ENCODE assay signal across 28 mouse cellular contexts in genomic region chr4:14187797-14188196, GRCm38 (mm10).
DNase-seq lines count a peak whose midpoint lies in the region; ATAC-seq and TF ChIP-seq lines count a peak whose summit lies in the region.
"Had no signal": no experiment of that assay in that cellular context is flagged by ENCODE, and none has a peak within 500 bp of the region (broad histone marks: within the 10 kb centered on the region; RNA-seq: fewer than 3 reads in every experiment).

No protein-coding gene starts in this region.

- no peak overlapping the region for H3K27ac ChIP-seq in embryonic facial prominence, embryonic 11.5 days (replicated peaks; ENCODE audit: low read depth, low read length)
- no peak overlapping the region; the same call in 1 of the 2 replicates for H3K27ac ChIP-seq in embryonic facial prominence, embryonic 10.5 days (replicated peaks)
- no peak overlapping the region for H3K27ac ChIP-seq in kidney, embryonic 15.5 days
- no peak overlapping the region for H3K27ac ChIP-seq in hindbrain, postnatal 0 days
- H3K27ac ChIP-seq: embryonic facial prominence, embryonic 13.5 days; gastrocnemius, adult 2 months; heart, adult 2 months; heart, embryonic 10.5 days; heart, embryonic 13.5 days; hindbrain, embryonic 14.5 days had no signal

- no peak overlapping the region for H3K9ac ChIP-seq in embryonic facial prominence, embryonic 11.5 days (replicated peaks; ENCODE audit: low read length)
- no peak overlapping the region for H3K9ac ChIP-seq in kidney, embryonic 15.5 days
- no peak overlapping the region for H3K9ac ChIP-seq in hindbrain, postnatal 0 days (replicated peaks; ENCODE audit: low read length)
- H3K9ac ChIP-seq: embryonic facial prominence, embryonic 13.5 days; forebrain, postnatal 0 days; heart, embryonic 13.5 days; hindbrain, embryonic 14.5 days had no signal

- H3K4me2 ChIP-seq in embryonic facial prominence, embryonic 11.5 days (ENCODE audit: low read depth, low read length): no peak overlapping the region
- no peak overlapping the region for H3K4me2 ChIP-seq in kidney, embryonic 15.5 days
- H3K4me2 ChIP-seq in hindbrain, postnatal 0 days (ENCODE audit: low read depth, low read length): no peak overlapping the region
- H3K4me2 ChIP-seq: embryonic facial prominence, embryonic 13.5 days; heart, embryonic 13.5 days; hindbrain, embryonic 14.5 days had no signal

- H3K27me3 ChIP-seq in embryonic facial prominence, embryonic 11.5 days (ENCODE audit: control insufficient read depth, insufficient read depth, low read length): no peaks in the 10 kb centered on the region
- H3K27me3 ChIP-seq in embryonic facial prominence, embryonic 10.5 days (replicated peaks; ENCODE audit: low read depth, poor library complexity, severe bottlenecking): no peaks in the 10 kb centered on the region
- H3K27me3 ChIP-seq in kidney, embryonic 15.5 days: no peaks in the 10 kb centered on the region
- no peaks in the 10 kb centered on the region for H3K27me3 ChIP-seq in hindbrain, postnatal 0 days (ENCODE audit: insufficient read depth, low read length)
- H3K27me3 ChIP-seq: CH12.LX; embryonic facial prominence, embryonic 13.5 days; heart, embryonic 13.5 days; Patski had no signal

- H3K4me3 ChIP-seq in embryonic facial prominence, embryonic 11.5 days (ENCODE audit: low read depth, low read length): no peak overlapping the region
- no peak overlapping the region for H3K4me3 ChIP-seq in embryonic facial prominence, embryonic 10.5 days
- H3K4me3 ChIP-seq in kidney, embryonic 15.5 days (replicated peaks): no peak overlapping the region
- H3K4me3 ChIP-seq in hindbrain, postnatal 0 days (ENCODE audit: low read length): no peak overlapping the region
- H3K4me3 ChIP-seq: embryonic facial prominence, embryonic 13.5 days; gastrocnemius, adult 2 months; heart, adult 2 months; heart, embryonic 10.5 days; heart, embryonic 13.5 days had no signal

- no peaks in the 10 kb centered on the region for H3K9me3 ChIP-seq in embryonic facial prominence, embryonic 11.5 days (replicated peaks; ENCODE audit: control insufficient read depth, low read length)
- H3K9me3 ChIP-seq in embryonic facial prominence, embryonic 10.5 days: no peaks in the 10 kb centered on the region
- no peaks in the 10 kb centered on the region for H3K9me3 ChIP-seq in kidney, embryonic 15.5 days (replicated peaks)
- H3K9me3 ChIP-seq in hindbrain, postnatal 0 days (ENCODE audit: low read length): no peaks in the 10 kb centered on the region
- H3K9me3 ChIP-seq: embryonic facial prominence, embryonic 13.5 days; G1E; heart, embryonic 10.5 days; heart, embryonic 13.5 days had no signal

- DNase-seq in embryonic facial prominence, embryonic 11.5 days (ENCODE audit: low spot score): peak; percentile 58
- DNase-seq in embryonic facial prominence, embryonic 10.5 days (ENCODE audit: low spot score): no peak
- no peak for DNase-seq in kidney, adult 11 months
- peak; percentile 69 for DNase-seq in 3T3-L1 (ENCODE audit: low read depth, low spot score)
- peak; percentile 29 for DNase-seq in NIH3T3 (ENCODE audit: low read depth)
- no peak for DNase-seq in left cerebral cortex, postnatal 36 days (ENCODE audit: low spot score in 2 of 2)
- DNase-seq in hindbrain, postnatal 0 days (ENCODE audit: low spot score): no peak
- DNase-seq: adrenal gland, postnatal 10 days; adrenal gland, postnatal 36 days; B cell, adult 2 months; cerebellum, adult 18-20 months; cerebellum, adult 9-10 months; cerebellum, postnatal 14 days; forebrain, postnatal 0 days; gastrocnemius, adult 2 months; gastrocnemius, postnatal 14 days; heart, adult 2 months; heart, postnatal 14 days; heart, postnatal 4 days had no signal

- intact Hi-C loops in left cerebral cortex, postnatal 36 days (cut with DNase I): no loop called here

- TF ChIP-seq CTCF in hindbrain, postnatal 0 days (IDR thresholded peaks at IDR 0.05; ENCODE audit: low read depth): no peak

- H3K4me1 ChIP-seq in embryonic facial prominence, embryonic 11.5 days (ENCODE audit: control insufficient read depth, insufficient read depth, low read length): no peaks in the 10 kb centered on the region
- H3K4me1 ChIP-seq in embryonic facial prominence, embryonic 10.5 days: 0 out of 2 replicates have a peak, but pooled peaks cover 2% of the 10 kb centered on the region
- no peaks in the 10 kb centered on the region for H3K4me1 ChIP-seq in kidney, embryonic 15.5 days
- H3K4me1 ChIP-seq in hindbrain, postnatal 0 days (ENCODE audit: insufficient read depth, low read length): no peaks in the 10 kb centered on the region
- H3K4me1 ChIP-seq: embryonic facial prominence, embryonic 13.5 days; heart, embryonic 10.5 days; heart, embryonic 13.5 days had no signal

- H3K36me3 ChIP-seq in embryonic facial prominence, embryonic 11.5 days (replicated peaks; ENCODE audit: control insufficient read depth, insufficient read depth, low read depth, low read length): no peaks in the 10 kb centered on the region
- no peaks in the 10 kb centered on the region for H3K36me3 ChIP-seq in embryonic facial prominence, embryonic 10.5 days (replicated peaks)
- H3K36me3 ChIP-seq in kidney, embryonic 15.5 days: no peaks in the 10 kb centered on the region
- H3K36me3 ChIP-seq in hindbrain, postnatal 0 days (ENCODE audit: insufficient read depth, low read length): no peaks in the 10 kb centered on the region
- H3K36me3 ChIP-seq: embryonic facial prominence, embryonic 13.5 days; G1E; heart, embryonic 10.5 days; heart, embryonic 13.5 days had no signal

- no peak for ATAC-seq in embryonic facial prominence, embryonic 11.5 days (replicated peaks; ENCODE audit: insufficient number of reproducible peaks, low FRiP score, low TSS enrichment, low read depth)
- 0 out of 2 replicates have a peak, but pooled peaks have one; percentile 33 for ATAC-seq in kidney, embryonic 15.5 days (replicated peaks; ENCODE audit: low FRiP score)
- ATAC-seq in hindbrain, postnatal 0 days: no peak
- ATAC-seq: forebrain, embryonic 14.5 days; forebrain, postnatal 0 days; Patski had no signal

Comparison
In these comparisons a context has a peak if more than half of its experiments do, and no peak if none do; other contexts are left out.
1. DNase-seq: peak in embryonic facial prominence, embryonic 11.5 days (single experiment), 3T3-L1 (single experiment) and NIH3T3 (single experiment); none in embryonic facial prominence, embryonic 10.5 days (single experiment), kidney, adult 11 months (single experiment), left cerebral cortex, postnatal 36 days (0 of 2) and hindbrain, postnatal 0 days (single experiment).